Mouse (Mus musculus): ENCODE results near the gene Lgsn. TPM values are rescaled to one million over a fixed set of nuclear protein-coding genes. Genes with fewer than 3 reads are reported as not detected.

Gene Lgsn
- total RNA-seq (2014; rRNA removed) = not detected in 2 replicates
- polyA plus RNA-seq (2015; fragmentation: Nextera tagmentation; extraction: Ambion mirVana) = 0.10 TPM in 1 of 2 replicates, not detected in the other

- no peaks in the 10 kb centered on the region for H3K36me3 ChIP-seq (ENCODE audit: insufficient read depth)
- H3K4me3 ChIP-seq (ENCODE audit: low read depth, low read length) = no peak within 1 kb of the TSS
- H3K4me1 ChIP-seq (ENCODE audit: insufficient read depth) = no peaks in the 10 kb centered on the region
- no peak for ATAC-seq
- DNase-seq = no peak
- no peak within 1 kb of the TSS for H3K4me2 ChIP-seq (ENCODE audit: low read depth)
- H3K9me3 ChIP-seq (ENCODE audit: low read length) = no peaks in the 10 kb centered on the region
- TF ChIP-seq CTCF (IDR thresholded peaks at IDR 0.05; ENCODE audit: low read depth) = no peak
- 75% methylated on average over 5 of the region's 5 CpGs for WGBS
- H3K9ac ChIP-seq = no peak within 1 kb of the TSS
- H3K27me3 ChIP-seq (ENCODE audit: insufficient read depth, low read length) = no peaks in the 10 kb centered on the region
- H3K27ac ChIP-seq (ENCODE audit: low read depth, low read length) = no peak within 1 kb of the TSS
These were observed at the start of gene Lgsn for GRCm38 (mm10) chr1:31176101-31176500. TSS of gene Lgsn (plus strand) at chr1:31176401.

GRCm38 (mm10) chr1:31138387-31138786, 37.8 kb upstream of the Lgsn start:
- Histone ChIP-seq H3K4me3 (ENCODE audit: low read depth, low read length) (no peak overlapping the region), H3K4me1 (ENCODE audit: insufficient read depth) (no peaks in the 10 kb centered on the region), H3K4me2 (ENCODE audit: low read depth) (no peak overlapping the region), H3K9ac (no peak overlapping the region), H3K9me3 (ENCODE audit: low read length) (no peaks in the 10 kb centered on the region), H3K27me3 (ENCODE audit: insufficient read depth, low read length) (no peaks in the 10 kb centered on the region), H3K36me3 (ENCODE audit: insufficient read depth) (no peaks in the 10 kb centered on the region), H3K27ac (ENCODE audit: low read depth, low read length) (no peak overlapping the region)
- WGBS = 82% methylated on average over 3 of the region's 3 CpGs
- DNase-seq (no peak), ATAC-seq (no peak)
- no peak for TF ChIP-seq CTCF (IDR thresholded peaks at IDR 0.05; ENCODE audit: low read depth)

GRCm38 (mm10) chr1:31142288-31143094, 33.7 kb upstream of the Lgsn start:
- no peak overlapping the region for H3K4me3 ChIP-seq (ENCODE audit: low read depth, low read length)
- no peaks in the 10 kb centered on the region for H3K9me3 ChIP-seq (ENCODE audit: low read length)
- H3K4me2 ChIP-seq (ENCODE audit: low read depth) = no peak overlapping the region
- H3K9ac ChIP-seq = no peak overlapping the region
- no peak overlapping the region for H3K27ac ChIP-seq (ENCODE audit: low read depth, low read length)
- TF ChIP-seq CTCF (IDR thresholded peaks at IDR 0.05; ENCODE audit: low read depth) = no peak
- H3K4me1 ChIP-seq (ENCODE audit: insufficient read depth) = no peaks in the 10 kb centered on the region
- no peaks in the 10 kb centered on the region for H3K36me3 ChIP-seq (ENCODE audit: insufficient read depth)
- ATAC-seq (no peak), DNase-seq (no peak)
- no peaks in the 10 kb centered on the region for H3K27me3 ChIP-seq (ENCODE audit: insufficient read depth, low read length)
- 68% methylated on average over 8 of the region's 8 CpGs for WGBS

- Histone ChIP-seq H3K27me3 (ENCODE audit: insufficient read depth, low read length) (no peaks in the 10 kb centered on the region), H3K36me3 (ENCODE audit: insufficient read depth) (no peaks in the 10 kb centered on the region), H3K27ac (ENCODE audit: low read depth, low read length) (no peak overlapping the region), H3K4me1 (ENCODE audit: insufficient read depth) (no peaks in the 10 kb centered on the region), H3K4me3 (ENCODE audit: low read depth, low read length) (no peak overlapping the region), H3K9ac (no peak overlapping the region), H3K9me3 (ENCODE audit: low read length) (no peaks in the 10 kb centered on the region), H3K4me2 (ENCODE audit: low read depth) (no peak overlapping the region)
- no peak for TF ChIP-seq CTCF (IDR thresholded peaks at IDR 0.05; ENCODE audit: low read depth)
- DNase-seq (no peak), ATAC-seq (no peak)
- WGBS = 84% methylated on average over 2 of the region's 2 CpGs
These were observed 32.6 kb upstream of the Lgsn start for GRCm38 (mm10) chr1:31143571-31143970.

- WGBS = 61% methylated on average over 6 of the region's 6 CpGs
- H3K9ac ChIP-seq = no peak overlapping the region
These were observed 26.5 kb upstream of the Lgsn start for GRCm38 (mm10) chr1:31149671-31150070.

GRCm38 (mm10) chr1:31150546-31150945, 25.7 kb upstream of the Lgsn start:
- no peak for ATAC-seq
- TF ChIP-seq CTCF (IDR thresholded peaks at IDR 0.05; ENCODE audit: low read depth) = no peak
- Histone ChIP-seq H3K27ac (ENCODE audit: low read depth, low read length) (no peak overlapping the region), H3K36me3 (ENCODE audit: insufficient read depth) (no peaks in the 10 kb centered on the region), H3K4me1 (ENCODE audit: insufficient read depth) (no peaks in the 10 kb centered on the region), H3K4me3 (ENCODE audit: low read depth, low read length) (no peak overlapping the region), H3K4me2 (ENCODE audit: low read depth) (no peak overlapping the region), H3K9ac (no peak overlapping the region), H3K9me3 (ENCODE audit: low read length) (no peaks in the 10 kb centered on the region), H3K27me3 (ENCODE audit: insufficient read depth, low read length) (no peaks in the 10 kb centered on the region)
- WGBS = 64% methylated on average over 3 of the region's 3 CpGs
- no peak for DNase-seq

More at GRCm38 (mm10) chr1:31149671-31150070, 26.5 kb upstream of the Lgsn start:
- Histone ChIP-seq H3K27me3 (ENCODE audit: insufficient read depth, low read length) (no peaks in the 10 kb centered on the region), H3K4me1 (ENCODE audit: insufficient read depth) (no peaks in the 10 kb centered on the region), H3K36me3 (ENCODE audit: insufficient read depth) (no peaks in the 10 kb centered on the region), H3K9me3 (ENCODE audit: low read length) (no peaks in the 10 kb centered on the region), H3K4me3 (ENCODE audit: low read depth, low read length) (no peak overlapping the region), H3K27ac (ENCODE audit: low read depth, low read length) (no peak overlapping the region), H3K4me2 (ENCODE audit: low read depth) (no peak overlapping the region)
- DNase-seq = no peak
- ATAC-seq = no peak
- TF ChIP-seq CTCF (IDR thresholded peaks at IDR 0.05; ENCODE audit: low read depth) = no peak

DNA sequence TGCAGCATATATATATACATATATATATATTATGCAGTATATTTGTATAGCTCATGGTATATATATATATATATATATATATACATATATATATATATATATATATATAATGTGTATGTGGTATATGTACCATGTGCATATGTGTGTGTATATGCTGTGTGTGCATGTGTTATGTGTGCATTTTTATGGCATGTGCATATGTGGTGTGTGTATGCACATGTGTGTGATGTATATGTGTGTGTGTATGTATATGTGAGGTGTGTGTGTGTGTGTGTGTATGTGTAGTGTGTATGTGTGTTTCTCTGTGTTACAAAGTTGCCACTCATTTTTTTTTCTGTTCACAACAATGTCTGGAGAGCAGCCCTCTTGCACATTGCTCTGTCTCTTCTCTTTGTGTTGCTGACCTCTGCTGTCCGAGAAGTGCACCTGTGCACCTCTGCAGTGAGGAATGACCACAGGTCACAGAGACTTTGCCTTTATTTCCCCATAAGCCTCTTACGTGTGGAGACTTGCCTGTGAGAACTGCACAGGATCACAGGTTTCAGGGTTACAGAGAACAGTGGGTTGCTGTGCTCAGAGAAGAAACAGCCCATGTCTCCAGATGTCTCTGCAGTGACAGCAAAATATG, 23.3 kb upstream of the Lgsn start:
- Histone ChIP-seq H3K4me2 (ENCODE audit: low read depth) (no peak overlapping the region), H3K4me1 (ENCODE audit: insufficient read depth) (no peaks in the 10 kb centered on the region), H3K4me3 (ENCODE audit: low read depth, low read length) (no peak overlapping the region), H3K27me3 (ENCODE audit: insufficient read depth, low read length) (no peaks in the 10 kb centered on the region), H3K27ac (ENCODE audit: low read depth, low read length) (no peak overlapping the region), H3K9me3 (ENCODE audit: low read length) (no peaks in the 10 kb centered on the region), H3K9ac (no peak overlapping the region), H3K36me3 (ENCODE audit: insufficient read depth) (no peaks in the 10 kb centered on the region)
- 60% methylated on average over 2 of the region's 2 CpGs for WGBS
- no peak for ATAC-seq
- no peak for DNase-seq
- peak; percentile 20; the same call in 1 of the 2 replicates for TF ChIP-seq CTCF (IDR thresholded peaks at IDR 0.05; ENCODE audit: low read depth)
